Mouse (Mus musculus) hindbrain, embryonic 16.5 days (tissue): ENCODE results near the gene Atad5. TPM values are rescaled to one million over a fixed set of nuclear protein-coding genes. Genes with fewer than 3 reads are reported as not detected.

Experiments used
- ATAC-seq: fragments of 200-750 bp; cut with Nextera tagmentation; 2 replicates; pipeline ENCODE4 v1.8.0; 2017; ENCODE audit warnings: moderate TSS enrichment, moderate library complexity
- H3K27ac ChIP-seq: fragments of 300-500 bp; sonication (generic); 2 replicates; pipeline ENCODE4 v1.5.1; 2014; ENCODE audit warnings: low read depth, mild to moderate bottlenecking, control low read depth, low read length, moderate library complexity
- H3K27me3 ChIP-seq: fragments of 300-500 bp; sonication (generic); replicated peaks from 2 replicates; pipeline ENCODE4 v1.6.1; 2014; ENCODE audit warnings: low read length; ENCODE audit not compliant: control insufficient read depth, insufficient read depth
- H3K36me3 ChIP-seq: fragments of 300-500 bp; sonication (generic); 2 replicates; pipeline ENCODE4 v1.6.1; 2014; ENCODE audit warnings: mild to moderate bottlenecking, low read length, moderate library complexity, mixed read lengths; ENCODE audit not compliant: control insufficient read depth, insufficient read depth
- H3K4me1 ChIP-seq: fragments of 300-500 bp; sonication (generic); 2 replicates; pipeline ENCODE4 v1.6.1; 2014; ENCODE audit warnings: low read depth, low read length; ENCODE audit not compliant: control insufficient read depth, insufficient read depth
- H3K4me2 ChIP-seq: fragments of 300-500 bp; sonication (generic); 2 replicates; pipeline ENCODE4 v1.6.1; 2014; ENCODE audit warnings: mild to moderate bottlenecking, low read length, control low read depth, moderate library complexity
- H3K4me3 ChIP-seq: fragments of 300-500 bp; sonication (generic); 2 replicates; pipeline ENCODE4 v1.5.1; 2014; ENCODE audit warnings: mild to moderate bottlenecking, low read length, control low read depth, moderate library complexity
- H3K9ac ChIP-seq: fragments of 300-500 bp; sonication (generic); 2 replicates; pipeline ENCODE4 v1.6.1; 2014; ENCODE audit warnings: low read depth, mild to moderate bottlenecking, control low read depth, low read length, moderate library complexity
- H3K9me3 ChIP-seq: fragments of 300-500 bp; sonication (generic); 2 replicates; pipeline ENCODE4 v1.6.1; 2014; ENCODE audit warnings: mild to moderate bottlenecking, low read length, moderate library complexity; ENCODE audit not compliant: control insufficient read depth
- WGBS: fragments of 180-500 bp; shearing (Covaris S2); extraction: QIAGEN DNeasy Blood & Tissue Kit; methylation state at CpG from one replicate; pipeline ENCODE4 v1.1.7; 2014; 5-methylcytosine and 5-hydroxymethylcytosine counted together
- polyA plus RNA-seq: library from polyadenylated mRNA; unstranded; fragments of >200 nt; fragmentation: Nextera tagmentation; extraction: Ambion mirVana; gene quantifications from 2 replicates; pipeline ENCODE4 v1.2.1, GENCODE M21; 2015

Atad5 gene
- polyA plus RNA-seq, 1 experiment from 2014 or later = 4.4 TPM

- H3K9me3 ChIP-seq = no peaks in the 10 kb centered on the region
- no peak for ATAC-seq
- H3K36me3 ChIP-seq = no peaks in the 10 kb centered on the region
- H3K9ac ChIP-seq = no peak overlapping the region
- no peaks in the 10 kb centered on the region for H3K4me1 ChIP-seq
- H3K4me3 ChIP-seq = no peak overlapping the region
- no peak overlapping the region for H3K27ac ChIP-seq
- WGBS = 47% methylated on average over 2 of the region's 2 CpGs
- H3K27me3 ChIP-seq = no peaks in the 10 kb centered on the region
- H3K4me2 ChIP-seq = no peak overlapping the region
Measured at GRCm38 (mm10) chr11:80164224-80164623, 75.0 kb downstream of the Atad5 start.

- no peak overlapping the region for H3K27ac ChIP-seq
- no peaks in the 10 kb centered on the region for H3K27me3 ChIP-seq
- H3K9ac ChIP-seq = no peak overlapping the region
- H3K4me2 ChIP-seq = no peak overlapping the region
- H3K36me3 ChIP-seq = no peaks in the 10 kb centered on the region
- no peaks in the 10 kb centered on the region for H3K9me3 ChIP-seq
- 94% methylated on average over 9 of the region's 9 CpGs for WGBS
- no peaks in the 10 kb centered on the region for H3K4me1 ChIP-seq
- ATAC-seq = no peak
- H3K4me3 ChIP-seq = no peak overlapping the region
Measured at GRCm38 (mm10) chr11:80168121-80168520, 78.9 kb downstream of the Atad5 start.

- 84% methylated on average over 4 of the region's 4 CpGs for WGBS
- no peak overlapping the region for H3K9ac ChIP-seq
- no peak overlapping the region for H3K4me3 ChIP-seq
- H3K9me3 ChIP-seq = no peaks in the 10 kb centered on the region
- H3K4me2 ChIP-seq = no peak overlapping the region
- no peaks in the 10 kb centered on the region for H3K36me3 ChIP-seq
- H3K27ac ChIP-seq = no peak overlapping the region
- no peaks in the 10 kb centered on the region for H3K4me1 ChIP-seq
- no peaks in the 10 kb centered on the region for H3K27me3 ChIP-seq
- no peak for ATAC-seq
Measured at GRCm38 (mm10) chr11:80168611-80169249, 79.5 kb downstream of the Atad5 start.

DNA sequence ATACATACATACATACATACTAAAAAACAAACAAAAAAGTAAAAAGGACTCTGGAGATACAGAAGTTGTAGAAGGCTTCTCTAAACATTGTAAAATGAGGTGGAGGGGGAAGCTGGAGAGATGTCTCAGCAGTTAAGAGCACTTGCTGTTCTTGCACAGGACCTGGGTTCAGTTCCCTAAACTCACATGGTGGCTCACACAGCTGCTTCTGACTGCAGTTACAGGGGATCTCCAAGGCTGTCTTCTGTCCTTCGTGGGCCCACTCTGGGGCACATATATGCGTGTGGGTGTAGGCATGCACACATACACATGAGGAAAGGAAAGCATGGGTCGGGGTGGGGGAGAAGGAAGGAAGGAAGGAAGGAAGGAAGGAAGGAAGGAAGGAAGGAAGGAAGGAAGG lies 80.4 kb downstream of the Atad5 start:
- no peak overlapping the region for H3K4me3 ChIP-seq
- ATAC-seq = no peak
- no peaks in the 10 kb centered on the region for H3K36me3 ChIP-seq
- H3K27ac ChIP-seq = no peak overlapping the region
- WGBS = 94% methylated on average over 3 of the region's 3 CpGs
- H3K27me3 ChIP-seq = no peaks in the 10 kb centered on the region; the same call in 1 of the 2 replicates
- H3K4me2 ChIP-seq = no peak overlapping the region
- no peak overlapping the region for H3K9ac ChIP-seq
- H3K4me1 ChIP-seq = no peaks in the 10 kb centered on the region
- no peaks in the 10 kb centered on the region for H3K9me3 ChIP-seq

DNA sequence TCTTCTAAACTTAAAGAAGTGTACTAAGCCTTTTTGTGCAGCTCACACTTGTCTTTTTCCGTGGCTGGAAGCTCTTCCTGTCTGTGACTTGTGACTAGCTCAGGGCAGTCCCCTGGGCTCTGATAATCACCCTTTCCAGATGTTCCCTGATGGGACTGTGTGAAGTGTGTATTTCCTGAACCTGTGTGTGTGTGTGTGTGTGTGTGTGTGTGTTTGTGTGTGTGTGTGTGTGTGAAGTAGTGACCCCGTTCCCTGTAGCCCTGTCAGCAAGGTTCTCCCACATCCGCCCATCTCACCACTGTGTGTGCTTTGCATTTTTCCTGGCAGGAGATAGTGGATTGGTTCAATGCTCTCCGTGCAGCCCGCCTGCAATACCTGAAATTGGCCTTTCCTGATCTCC lies 81.2 kb downstream of the Atad5 start:
- WGBS = 78% methylated on average over 5 of the region's 5 CpGs
- Histone ChIP-seq H3K27me3 (no peaks in the 10 kb centered on the region; the same call in 1 of the 2 replicates), H3K36me3 (no peaks in the 10 kb centered on the region), H3K4me2 (no peak overlapping the region), H3K27ac (no peak overlapping the region), H3K4me3 (no peak overlapping the region), H3K9ac (no peak overlapping the region), H3K4me1 (no peaks in the 10 kb centered on the region), H3K9me3 (no peaks in the 10 kb centered on the region)
- no peak for ATAC-seq

DNA sequence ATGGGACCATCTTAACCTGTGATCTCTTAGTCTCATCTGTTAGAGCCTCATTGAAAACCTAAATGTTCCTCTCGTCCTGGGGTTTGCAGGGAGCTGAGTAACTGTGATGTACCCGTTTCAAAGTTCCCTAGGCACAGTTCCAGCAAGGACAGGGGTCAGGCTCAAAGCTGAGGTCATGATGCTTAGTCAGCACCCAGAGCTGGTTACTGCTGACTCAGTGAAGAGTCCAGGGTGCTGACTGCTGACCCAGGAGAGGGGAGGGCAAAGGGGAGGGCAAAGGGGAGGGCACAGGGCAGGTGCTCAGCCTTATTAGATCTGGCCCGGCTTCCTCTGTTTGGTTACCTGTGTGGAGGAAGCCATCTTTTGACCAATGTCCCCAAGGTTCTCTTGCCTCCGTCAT lies 82.7 kb downstream of the Atad5 start:
- Histone ChIP-seq H3K9me3 (no peaks in the 10 kb centered on the region), H3K36me3 (no peaks in the 10 kb centered on the region), H3K4me3 (no peak overlapping the region), H3K4me2 (no peak overlapping the region), H3K27ac (no peak overlapping the region), H3K9ac (no peak overlapping the region), H3K4me1 (no peaks in the 10 kb centered on the region), H3K27me3 (no peaks in the 10 kb centered on the region; the same call in 1 of the 2 replicates)
- no peak for ATAC-seq
- 71% methylated on average over 4 of the region's 4 CpGs for WGBS

DNA sequence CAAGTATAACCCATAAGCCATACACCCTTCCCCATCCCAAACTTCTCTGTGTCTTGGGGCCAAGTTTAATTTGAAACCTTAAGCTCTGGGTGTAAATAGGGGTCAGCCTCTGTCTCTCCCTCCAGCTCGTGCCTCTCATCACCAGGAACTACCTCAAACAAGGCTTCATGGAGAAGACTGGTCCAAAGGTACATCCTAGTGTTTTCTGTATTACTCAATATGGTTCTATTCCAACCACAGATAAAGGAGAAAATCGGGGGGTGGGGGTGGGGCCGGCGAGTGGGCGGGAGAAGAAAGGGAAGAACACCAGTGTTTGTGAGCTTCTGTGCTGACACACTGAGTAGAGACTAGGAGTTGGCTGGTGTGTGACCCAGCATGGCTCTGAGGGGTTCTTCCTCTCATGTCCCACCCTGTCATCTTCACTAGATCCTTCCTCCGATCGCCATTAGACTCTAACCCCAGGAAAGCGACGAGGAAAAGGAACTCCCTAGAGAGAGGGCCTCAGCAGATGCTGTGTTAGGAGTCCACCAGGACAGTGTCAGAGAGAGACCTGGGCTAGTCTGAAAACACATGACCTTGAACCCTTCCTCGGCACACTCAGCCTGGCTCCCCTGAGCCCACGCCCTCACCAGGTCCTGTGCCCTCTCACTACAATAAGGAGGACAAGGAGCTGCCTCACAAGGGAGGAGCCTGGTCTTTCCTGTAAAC lies 84.9 kb downstream of the Atad5 start:
- no peak for ATAC-seq
- no peak overlapping the region for H3K4me2 ChIP-seq
- H3K9me3 ChIP-seq = no peaks in the 10 kb centered on the region
- H3K4me1 ChIP-seq = no peaks in the 10 kb centered on the region
- H3K9ac ChIP-seq = no peak overlapping the region
- no peak overlapping the region for H3K27ac ChIP-seq
- H3K27me3 ChIP-seq = no peaks in the 10 kb centered on the region; the same call in 1 of the 2 replicates
- 78% methylated on average over 11 of the region's 11 CpGs for WGBS
- H3K4me3 ChIP-seq = no peak overlapping the region
- H3K36me3 ChIP-seq = no peaks in the 10 kb centered on the region

GRCm38 (mm10) chr11:80176911-80177895 lies 88.0 kb downstream of the Atad5 start:
- no peak overlapping the region for H3K4me3 ChIP-seq
- ATAC-seq = no peak
- no peak overlapping the region for H3K27ac ChIP-seq
- no peaks in the 10 kb centered on the region for H3K4me1 ChIP-seq
- no peaks in the 10 kb centered on the region; the same call in 1 of the 2 replicates for H3K27me3 ChIP-seq
- H3K9ac ChIP-seq = no peak overlapping the region
- H3K36me3 ChIP-seq = no peaks in the 10 kb centered on the region
- no peaks in the 10 kb centered on the region for H3K9me3 ChIP-seq
- no peak overlapping the region for H3K4me2 ChIP-seq
- WGBS = 78% methylated on average over 11 of the region's 11 CpGs

- Histone ChIP-seq H3K4me2 (no peak overlapping the region), H3K9me3 (no peaks in the 10 kb centered on the region), H3K36me3 (no peaks in the 10 kb centered on the region), H3K27me3 (no peaks in the 10 kb centered on the region; the same call in 1 of the 2 replicates), H3K9ac (no peak overlapping the region), H3K4me1 (no peaks in the 10 kb centered on the region), H3K27ac (no peak overlapping the region), H3K4me3 (no peak overlapping the region)
- no peak for ATAC-seq
- 86% methylated on average over 8 of the region's 8 CpGs for WGBS
Measured at GRCm38 (mm10) chr11:80178316-80178715, 89.1 kb downstream of the Atad5 start.
